Mouse (Mus musculus) hindbrain, embryonic 10.5 days (tissue): ENCODE measurements around the gene Fhit. TPM values are rescaled to one million over a fixed set of nuclear protein-coding genes. Genes with fewer than 3 reads are reported as not detected.
A peak's percentile ranks its signal among the peaks of the same experiment; 100 is the strongest.

ENCODE experiments used
- DNase-seq: peaks from one replicate; pipeline ENCODE4 v3.0.0-alpha.2; 2017; ENCODE audit warnings: low spot score
- H3K27ac ChIP-seq: fragments of 300-500 bp; sonication (generic); 2 replicates; pipeline ENCODE4 v1.5.1; 2016; ENCODE audit warnings: mild to moderate bottlenecking, moderate library complexity
- H3K27me3 ChIP-seq: fragments of 300-500 bp; sonication (generic); 2 replicates; pipeline ENCODE4 v1.6.1; 2016; ENCODE audit warnings: mild to moderate bottlenecking; ENCODE audit not compliant: poor library complexity, insufficient read depth, severe bottlenecking
- H3K36me3 ChIP-seq: fragments of 300-500 bp; sonication (generic); 2 replicates; pipeline ENCODE4 v1.6.1; 2016; ENCODE audit warnings: mild to moderate bottlenecking, moderate library complexity
- H3K4me1 ChIP-seq: fragments of 300-500 bp; sonication (generic); replicated peaks from 2 replicates; pipeline ENCODE4 v1.6.1; 2016; ENCODE audit warnings: mild to moderate bottlenecking
- H3K4me3 ChIP-seq: fragments of 300-500 bp; sonication (generic); 2 replicates; pipeline ENCODE4 v1.5.1; 2016; ENCODE audit warnings: mild to moderate bottlenecking, moderate library complexity
- H3K9me3 ChIP-seq: fragments of 300-500 bp; sonication (generic); 2 replicates; pipeline ENCODE4 v1.6.1; 2016; ENCODE audit warnings: mild to moderate bottlenecking, moderate library complexity
- WGBS: fragments of 180-500 bp; shearing (Covaris S2); methylation state at CpG from one replicate; pipeline ENCODE4 v1.1.7; 2016; 5-methylcytosine and 5-hydroxymethylcytosine counted together
- polyA plus RNA-seq: library from polyadenylated mRNA; unstranded; fragments of >200 nt; fragmentation: Nextera tagmentation; extraction: Ambion mirVana; gene quantifications from 2 replicates; pipeline ENCODE4 v1.2.1, GENCODE M21; 2016

Gene Fhit
- polyA plus RNA-seq, 1 experiment from 2014 or later = 4.4 TPM

- WGBS = 64% methylated on average over 1 of the region's 1 CpGs
- H3K27ac ChIP-seq = no peak overlapping the region
- H3K9me3 ChIP-seq = no peaks in the 10 kb centered on the region
- no peak for DNase-seq
- no peaks in the 10 kb centered on the region for H3K27me3 ChIP-seq
- H3K4me1 ChIP-seq = no peaks in the 10 kb centered on the region
- no peaks in the 10 kb centered on the region for H3K36me3 ChIP-seq
- H3K4me3 ChIP-seq = no peak overlapping the region
Observed at GRCm38 (mm10) chr14:9684362-9684761, 1477.5 kb downstream of the Fhit start.

GRCm38 (mm10) chr14:9672728-9673127, 1489.1 kb downstream of the Fhit start:
- H3K27me3 ChIP-seq = no peaks in the 10 kb centered on the region
- no peak overlapping the region for H3K4me3 ChIP-seq
- DNase-seq = no peak
- peaks cover 9% of the 10 kb centered on the region; the same call in 1 of the 2 replicates for H3K9me3 ChIP-seq
- WGBS = 73% methylated on average over 1 of the region's 1 CpGs
- H3K27ac ChIP-seq = no peak overlapping the region
- no peaks in the 10 kb centered on the region for H3K36me3 ChIP-seq
- 0 out of 2 replicates have a peak, but pooled peaks cover 4% of the 10 kb centered on the region for H3K4me1 ChIP-seq

- Histone ChIP-seq H3K4me3 (no peak overlapping the region), H3K36me3 (no peaks in the 10 kb centered on the region), H3K9me3 (peaks cover 9% of the 10 kb centered on the region; the same call in 1 of the 2 replicates), H3K27ac (no peak overlapping the region), H3K27me3 (no peaks in the 10 kb centered on the region), H3K4me1 (0 out of 2 replicates have a peak, but pooled peaks cover 4% of the 10 kb centered on the region)
- 57% methylated on average over 3 of the region's 3 CpGs for WGBS
- DNase-seq = no peak
Observed at GRCm38 (mm10) chr14:9671776-9672175, 1490.1 kb downstream of the Fhit start.

GRCm38 (mm10) chr14:9669766-9670165, 1492.1 kb downstream of the Fhit start:
- WGBS = 93% methylated on average over 1 of the region's 1 CpGs
- no peaks in the 10 kb centered on the region for H3K27me3 ChIP-seq
- H3K4me3 ChIP-seq = no peak overlapping the region
- peaks cover 9% of the 10 kb centered on the region; the same call in 1 of the 2 replicates for H3K9me3 ChIP-seq
- 0 out of 2 replicates have a peak, but pooled peaks cover 4% of the 10 kb centered on the region for H3K4me1 ChIP-seq
- H3K27ac ChIP-seq = no peak overlapping the region
- H3K36me3 ChIP-seq = no peaks in the 10 kb centered on the region
- DNase-seq = no peak

- no peaks in the 10 kb centered on the region for H3K27me3 ChIP-seq
- H3K9me3 ChIP-seq = no peaks in the 10 kb centered on the region
- no peak for DNase-seq
- no peaks in the 10 kb centered on the region for H3K36me3 ChIP-seq
- H3K4me3 ChIP-seq = no peak overlapping the region
- 55% methylated on average over 1 of the region's 1 CpGs for WGBS
- no peaks in the 10 kb centered on the region for H3K4me1 ChIP-seq
- H3K27ac ChIP-seq = no peak overlapping the region
Observed at GRCm38 (mm10) chr14:9658445-9658844, 1503.4 kb downstream of the Fhit start.

- Histone ChIP-seq H3K27me3 (no peaks in the 10 kb centered on the region), H3K36me3 (no peaks in the 10 kb centered on the region), H3K9me3 (no peaks in the 10 kb centered on the region), H3K4me1 (0 out of 2 replicates have a peak, but pooled peaks cover 2% of the 10 kb centered on the region), H3K27ac (no peak overlapping the region), H3K4me3 (no peak overlapping the region)
- DNase-seq = no peak
- WGBS = 71% methylated on average over 1 of the region's 1 CpGs
Observed at GRCm38 (mm10) chr14:9651417-9651816, 1510.4 kb downstream of the Fhit start.

- no peaks in the 10 kb centered on the region for H3K27me3 ChIP-seq
- H3K36me3 ChIP-seq = no peaks in the 10 kb centered on the region
- DNase-seq = no peak
- H3K4me3 ChIP-seq = no peak overlapping the region
- 94% methylated on average over 1 of the region's 1 CpGs for WGBS
- H3K27ac ChIP-seq = no peak overlapping the region
- no peaks in the 10 kb centered on the region for H3K9me3 ChIP-seq
- peaks cover 21% of the 10 kb centered on the region for H3K4me1 ChIP-seq
Observed at GRCm38 (mm10) chr14:9648416-9648815, 1513.4 kb downstream of the Fhit start.

GRCm38 (mm10) chr14:9646233-9646632, 1515.6 kb downstream of the Fhit start:
- Histone ChIP-seq H3K27me3 (no peaks in the 10 kb centered on the region), H3K36me3 (no peaks in the 10 kb centered on the region), H3K9me3 (no peaks in the 10 kb centered on the region), H3K4me1 (peaks cover 37% of the 10 kb centered on the region), H3K4me3 (no peak overlapping the region), H3K27ac (no peak overlapping the region)
- 89% methylated on average over 7 of the region's 7 CpGs for WGBS
- DNase-seq = no peak

- Histone ChIP-seq H3K4me1 (peaks cover 37% of the 10 kb centered on the region), H3K36me3 (no peaks in the 10 kb centered on the region), H3K4me3 (no peak overlapping the region), H3K27me3 (no peaks in the 10 kb centered on the region), H3K9me3 (no peaks in the 10 kb centered on the region), H3K27ac (no peak overlapping the region)
- DNase-seq = no peak
- 63% methylated on average over 9 of the region's 9 CpGs for WGBS
Observed at GRCm38 (mm10) chr14:9644216-9645166, 1517.3 kb downstream of the Fhit start.

GRCm38 (mm10) chr14:9643700-9644099, 1518.1 kb downstream of the Fhit start:
- 72% methylated on average over 7 of the region's 7 CpGs for WGBS
- no peak for DNase-seq
- no peaks in the 10 kb centered on the region for H3K9me3 ChIP-seq
- H3K27ac ChIP-seq = no peak overlapping the region
- peaks cover 37% of the 10 kb centered on the region for H3K4me1 ChIP-seq
- no peak overlapping the region for H3K4me3 ChIP-seq
- H3K27me3 ChIP-seq = no peaks in the 10 kb centered on the region
- no peaks in the 10 kb centered on the region for H3K36me3 ChIP-seq

GRCm38 (mm10) chr14:9642628-9643027, 1519.2 kb downstream of the Fhit start:
- no peaks in the 10 kb centered on the region for H3K9me3 ChIP-seq
- WGBS = 71% methylated on average over 6 of the region's 6 CpGs
- no peak for DNase-seq
- H3K27me3 ChIP-seq = no peaks in the 10 kb centered on the region
- no peak overlapping the region for H3K27ac ChIP-seq
- no peak overlapping the region for H3K4me3 ChIP-seq
- peaks cover 37% of the 10 kb centered on the region for H3K4me1 ChIP-seq
- no peaks in the 10 kb centered on the region for H3K36me3 ChIP-seq

- H3K9me3 ChIP-seq = no peaks in the 10 kb centered on the region
- H3K36me3 ChIP-seq = no peaks in the 10 kb centered on the region
- DNase-seq = no peak
- 0 out of 2 replicates have a peak overlapping the region, but pooled peaks have one; percentile 40 for H3K27ac ChIP-seq
- no peaks in the 10 kb centered on the region for H3K27me3 ChIP-seq
- H3K4me1 ChIP-seq = peaks cover 37% of the 10 kb centered on the region
- no peak overlapping the region for H3K4me3 ChIP-seq
- whole genome bisulfite sequencing = 28% methylated on average over 3 of the region's 3 CpGs
Observed at GRCm38 (mm10) chr14:9642068-9642467, 1519.8 kb downstream of the Fhit start.

GRCm38 (mm10) chr14:9634247-9634991, 1527.4 kb downstream of the Fhit start:
- WGBS = 50% methylated on average over 1 of the region's 1 CpGs
- no peak overlapping the region for H3K4me3 ChIP-seq
- H3K27me3 ChIP-seq = peaks cover 8% of the 10 kb centered on the region; the same call in 1 of the 2 replicates

More at GRCm38 (mm10) chr14:9634247-9634991, 1527.4 kb downstream of the Fhit start:
- no peaks in the 10 kb centered on the region for H3K36me3 ChIP-seq
- H3K27ac ChIP-seq = peak overlapping the region; percentile 8; the same call in 1 of the 2 replicates
- peaks cover 33% of the 10 kb centered on the region for H3K4me1 ChIP-seq
- DNase-seq = no peak
- H3K9me3 ChIP-seq = no peaks in the 10 kb centered on the region
